Mouse (Mus musculus) brain, embryonic 14.5 days (tissue): ENCODE data around the gene Vps37d. TPM values are rescaled to one million over a fixed set of nuclear protein-coding genes. Genes with fewer than 3 reads are reported as not detected.
A peak's percentile ranks its signal among the peaks of the same experiment; 100 is the strongest.

ENCODE experiments used
- DNase-seq: peaks from one replicate; pipeline ENCODE4 v3.0.0-alpha.2; 2011; ENCODE audit warnings: low read depth
- CTCF ChIP-seq: fragments of 200-500 bp; IDR thresholded peaks from 2 replicates; pipeline ENCODE4 v1.5.1; 2012; ENCODE audit warnings: inconsistent platforms, mild to moderate bottlenecking, moderate library complexity, borderline replicate concordance; ENCODE audit not compliant: insufficient read depth, insufficient read length; ENCODE audit errors: extremely low read depth
- POLR2A ChIP-seq: fragments of 200-500 bp; IDR thresholded peaks from 2 replicates; pipeline ENCODE4 v1.6.1; 2012; ENCODE audit warnings: mild to moderate bottlenecking, inconsistent platforms, borderline replicate concordance; ENCODE audit not compliant: poor library complexity, insufficient read depth, insufficient read length, severe bottlenecking; ENCODE audit errors: extremely low read depth
- polyA plus RNA-seq: library from polyadenylated mRNA; depleted of rRNA; stranded (reverse); fragments of >200 nt; gene quantifications from 2 replicates; pipeline ENCODE4 v1.2.3, GENCODE M21; 2012; rRNA removed

Gene Vps37d
- polyA plus RNA-seq, 1 experiment = 63.2 TPM

DNA sequence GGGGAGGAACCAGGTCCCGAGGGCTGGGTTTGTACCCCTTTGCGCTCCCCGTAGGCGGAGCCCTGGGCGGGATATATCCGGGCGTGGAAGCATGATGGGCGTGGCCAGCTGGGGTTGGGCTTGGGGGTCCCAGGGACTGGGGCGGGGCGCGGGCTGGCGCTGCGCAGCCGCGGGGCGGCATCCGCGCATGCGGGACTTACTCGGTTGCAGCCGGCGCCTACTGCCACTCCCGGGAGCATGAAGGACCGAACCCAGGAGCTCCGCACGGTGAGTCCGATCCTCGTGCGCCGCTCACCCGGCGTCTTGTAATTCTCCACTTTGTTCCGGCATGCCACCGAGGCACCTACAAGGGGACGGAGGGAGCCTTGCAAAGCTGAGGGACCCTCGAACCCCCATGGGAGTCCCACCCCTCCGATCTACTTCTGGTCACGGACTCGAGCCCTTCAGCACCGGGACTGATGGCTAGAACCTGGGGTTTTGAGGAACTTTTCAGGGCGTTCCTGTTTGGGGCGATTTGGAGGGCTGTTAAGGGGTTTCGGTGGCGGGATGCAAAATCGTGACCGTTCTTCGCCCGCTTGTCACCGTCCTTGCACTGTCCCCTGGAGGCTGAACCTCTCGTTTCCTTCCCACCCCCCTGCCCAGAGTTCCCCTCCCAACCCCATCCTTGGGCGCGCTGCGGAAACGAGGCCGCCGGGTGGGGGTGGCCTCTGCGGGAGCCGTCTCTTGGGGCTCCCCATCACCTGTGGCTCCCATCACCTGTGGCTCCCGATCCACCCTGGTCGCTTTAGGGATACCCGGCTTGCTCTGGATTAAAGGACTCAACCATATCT, 54.5 kb downstream of the Vps37d start, which contains the start of gene Stx1a:
TSS of gene Stx1a (plus strand) at position 139 of the 830 bp plus-strand sequence.
- peak; percentile 96 for DNase-seq
- TF ChIP-seq POLR2A = peak; percentile 58; the same call in 1 of the 2 replicates
- no peak for TF ChIP-seq CTCF

Other genes starting within 250 kb of the Vps37d start
- not detected in 2 replicates for gene Tmem270, start 171.5 kb downstream of the Vps37d start, polyA plus RNA-seq
- gene Cldn13, start 162.7 kb downstream of the Vps37d start, polyA plus RNA-seq = 0.10 TPM in 1 of 2 replicates, not detected in the other
- gene Mettl27, start 145.9 kb downstream of the Vps37d start, polyA plus RNA-seq = 5.6 and 6.9 TPM in 2 replicates
- 3.2 and 3.5 TPM in 2 replicates for gene Cldn4, start 131.3 kb downstream of the Vps37d start, polyA plus RNA-seq
- gene Cldn3, start 92.1 kb downstream of the Vps37d start, polyA plus RNA-seq = 2.8 and 4.7 TPM in 2 replicates
- gene Abhd11, start 69.1 kb downstream of the Vps37d start, polyA plus RNA-seq = 65.6 and 94.1 TPM in 2 replicates
- gene Stx1a, start 54.8 kb downstream of the Vps37d start, polyA plus RNA-seq = 151 and 152 TPM in 2 replicates
- gene Dnajc30, start 14.1 kb downstream of the Vps37d start, polyA plus RNA-seq = 34.8 and 35.9 TPM in 2 replicates
- gene Bud23, start 13.3 kb downstream of the Vps37d start, polyA plus RNA-seq = 81.8 and 112 TPM in 2 replicates
- gene Mlxipl, start 11.6 kb upstream of the Vps37d start, polyA plus RNA-seq = 1.8 and 1.9 TPM in 2 replicates
- gene Tbl2, start 71.4 kb upstream of the Vps37d start, polyA plus RNA-seq = 11.5 and 14.1 TPM in 2 replicates
- 22.6 and 22.9 TPM in 2 replicates for gene Bcl7b, start 90.0 kb upstream of the Vps37d start, polyA plus RNA-seq
- gene Baz1b, start 109.0 kb upstream of the Vps37d start, polyA plus RNA-seq = 56.5 and 70.7 TPM in 2 replicates
- gene Fzd9, start 173.0 kb upstream of the Vps37d start, polyA plus RNA-seq = 17.6 and 20.9 TPM in 2 replicates